Mouse (Mus musculus): ENCODE results near the gene Spint2.

GRCm38 (mm10) chr7:29214846-29215245 is 66.9 kb downstream of the Spint2 start:
- TF ChIP-seq POLR2A (IDR thresholded peaks at IDR 0.05; ENCODE audit: control insufficient read depth, extremely low read depth, insufficient read depth, low read length, poor library complexity) (no peak), CTCF (IDR thresholded peaks at IDR 0.05; ENCODE audit: borderline replicate concordance, control insufficient read depth, extremely low read depth, insufficient read depth, low read length, poor library complexity) (no peak)

All from thymus, adult 2 months (tissue).